10 mouse cellular contexts compared by ENCODE assay signal in the genomic region with DNA sequence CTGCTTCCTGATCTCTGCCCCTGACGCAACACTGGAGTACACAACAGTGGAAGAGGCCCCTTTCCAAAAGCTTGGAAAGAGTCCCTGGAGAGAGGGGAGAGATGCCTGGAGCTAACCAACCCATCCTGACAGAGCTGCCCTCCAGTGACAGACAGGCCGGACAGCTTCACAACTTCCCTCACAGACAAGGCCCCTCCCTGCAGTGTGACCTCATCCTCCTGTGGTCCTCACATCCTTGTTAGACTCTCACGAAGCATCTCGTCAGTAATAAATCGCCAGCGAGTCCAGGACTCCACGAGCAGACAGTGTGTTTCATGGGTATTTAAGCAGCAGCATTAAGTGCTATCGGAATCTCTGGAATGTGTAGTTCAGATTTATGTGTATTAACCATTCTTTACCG.
DNase-seq lines count a peak whose midpoint lies in the region; ATAC-seq and TF ChIP-seq lines count a peak whose summit lies in the region.
"Had no signal": no experiment of that assay in that cellular context is flagged by ENCODE, and none has a peak within 500 bp of the region (broad histone marks: within the 10 kb centered on the region; RNA-seq: fewer than 3 reads in every experiment).

No protein-coding gene starts in this region.

- TF ChIP-seq CTCF in kidney, postnatal 0 days (IDR thresholded peaks at IDR 0.05; ENCODE audit: low read depth), result no peak

- no peak overlapping the region for H3K9ac ChIP-seq in kidney, postnatal 0 days (ENCODE audit: low read depth, low read length)
- no peak overlapping the region for H3K9ac ChIP-seq in embryonic facial prominence, embryonic 14.5 days (ENCODE audit: low read depth, low read length)
- H3K9ac ChIP-seq in intestine, embryonic 16.5 days (ENCODE audit: low read depth, low read length), result peak overlapping the region; percentile 24; the same call in 1 of the 2 replicates
- H3K9ac ChIP-seq in neural tube, embryonic 14.5 days (replicated peaks; ENCODE audit: low read depth, low read length), result no peak overlapping the region

- H3K27ac ChIP-seq in kidney, postnatal 0 days, result no peak overlapping the region
- no peak overlapping the region; the same call in 1 of the 2 replicates for H3K27ac ChIP-seq in embryonic facial prominence, embryonic 14.5 days (replicated peaks; ENCODE audit: low read depth, low read length)
- H3K27ac ChIP-seq in intestine, embryonic 16.5 days (ENCODE audit: low read length), result peak overlapping the region; percentile 51
- 0 out of 2 replicates have a peak overlapping the region, but pooled peaks have one; percentile 17 for H3K27ac ChIP-seq in neural tube, embryonic 14.5 days (ENCODE audit: low read depth, low read length)

- no peaks in the 10 kb centered on the region for H3K27me3 ChIP-seq in kidney, postnatal 0 days (ENCODE audit: insufficient read depth, low read length)
- no peaks in the 10 kb centered on the region for H3K27me3 ChIP-seq in embryonic facial prominence, embryonic 14.5 days (replicated peaks; ENCODE audit: control insufficient read depth, insufficient read depth, low read length)
- no peaks in the 10 kb centered on the region for H3K27me3 ChIP-seq in intestine, embryonic 16.5 days (replicated peaks; ENCODE audit: control insufficient read depth, insufficient read depth, low read length)
- H3K27me3 ChIP-seq in neural tube, embryonic 14.5 days (ENCODE audit: control insufficient read depth, insufficient read depth, low read length), result no peaks in the 10 kb centered on the region; the same call in 1 of the 2 replicates

- no peaks in the 10 kb centered on the region for H3K9me3 ChIP-seq in kidney, postnatal 0 days (replicated peaks; ENCODE audit: low read length)
- no peaks in the 10 kb centered on the region for H3K9me3 ChIP-seq in embryonic facial prominence, embryonic 14.5 days (ENCODE audit: control insufficient read depth, low read length)
- no peaks in the 10 kb centered on the region for H3K9me3 ChIP-seq in intestine, embryonic 16.5 days (ENCODE audit: control insufficient read depth, low read length)
- no peaks in the 10 kb centered on the region for H3K9me3 ChIP-seq in neural tube, embryonic 14.5 days (ENCODE audit: control insufficient read depth, low read length)

- H3K36me3 ChIP-seq in kidney, postnatal 0 days (ENCODE audit: insufficient read depth, low read length), result no peaks in the 10 kb centered on the region
- H3K36me3 ChIP-seq in embryonic facial prominence, embryonic 14.5 days (ENCODE audit: control insufficient read depth, insufficient read depth, low read length), result no peaks in the 10 kb centered on the region
- no peaks in the 10 kb centered on the region for H3K36me3 ChIP-seq in intestine, embryonic 16.5 days (ENCODE audit: control insufficient read depth, insufficient read depth, low read length)
- H3K36me3 ChIP-seq in neural tube, embryonic 14.5 days (ENCODE audit: control insufficient read depth, insufficient read depth, low read length), result no peaks in the 10 kb centered on the region

- no peak overlapping the region for H3K4me3 ChIP-seq in kidney, postnatal 0 days (replicated peaks; ENCODE audit: low read depth, low read length)
- no peak overlapping the region for H3K4me3 ChIP-seq in embryonic facial prominence, embryonic 14.5 days (ENCODE audit: low read depth, low read length)
- H3K4me3 ChIP-seq in intestine, embryonic 16.5 days (ENCODE audit: low read length), result no peak overlapping the region
- no peak overlapping the region for H3K4me3 ChIP-seq in neural tube, embryonic 14.5 days (ENCODE audit: low read depth, low read length)

- H3K4me1 ChIP-seq in kidney, postnatal 0 days (replicated peaks; ENCODE audit: insufficient read depth, low read length), result 0 out of 2 replicates have a peak, but pooled peaks cover 5% of the 10 kb centered on the region
- H3K4me1 ChIP-seq in embryonic facial prominence, embryonic 14.5 days (ENCODE audit: control insufficient read depth, insufficient read depth, low read length), result peaks cover 24% of the 10 kb centered on the region
- no peaks in the 10 kb centered on the region; the same call in 1 of the 2 replicates for H3K4me1 ChIP-seq in intestine, embryonic 16.5 days (ENCODE audit: control insufficient read depth, insufficient read depth, low read length)
- H3K4me1 ChIP-seq in neural tube, embryonic 14.5 days (ENCODE audit: control insufficient read depth, insufficient read depth, low read length), result peaks cover 55% of the 10 kb centered on the region

- H3K4me2 ChIP-seq in kidney, postnatal 0 days (ENCODE audit: low read length), result 0 out of 2 replicates have a peak overlapping the region, but pooled peaks have one; percentile 2
- peak overlapping the region; percentile 23; the same call in 1 of the 2 replicates for H3K4me2 ChIP-seq in embryonic facial prominence, embryonic 14.5 days (ENCODE audit: low read depth, low read length)
- H3K4me2 ChIP-seq in intestine, embryonic 16.5 days (ENCODE audit: low read depth, low read length), result peak overlapping the region; percentile 19; the same call in 1 of the 2 replicates
- peak overlapping the region; percentile 7; the same call in 1 of the 2 replicates for H3K4me2 ChIP-seq in neural tube, embryonic 14.5 days (ENCODE audit: low read depth, low read length)

- 10% methylated on average over 9 of the region's 9 CpGs for WGBS in kidney, postnatal 0 days
- WGBS in embryonic facial prominence, embryonic 14.5 days, result 12% methylated on average over 9 of the region's 9 CpGs
- 16% methylated on average over 9 of the region's 9 CpGs for WGBS in intestine, embryonic 16.5 days
- 3% methylated on average over 9 of the region's 9 CpGs for WGBS in neural tube, embryonic 14.5 days

- DNase-seq in kidney, postnatal 0 days (ENCODE audit: low spot score), result peak; percentile 70
- DNase-seq in kidney, adult 11 months, result no peak
- DNase-seq in embryonic facial prominence, embryonic 14.5 days (ENCODE audit: low spot score), result peak; percentile 77
- no peak for DNase-seq in layer of hippocampus, adult 18-20 months (ENCODE audit: low spot score in 2 of 2)
- DNase-seq in adipocyte (ENCODE audit: low spot score), result no peak
- DNase-seq: cerebellum, postnatal 36 days; thymus, postnatal 25 days had no signal

- ATAC-seq in kidney, postnatal 0 days (replicated peaks; ENCODE audit: low FRiP score, low read depth), result no peak
- no peak for ATAC-seq in embryonic facial prominence, embryonic 14.5 days (ENCODE audit: low read depth)
- ATAC-seq in intestine, embryonic 16.5 days, result 0 out of 2 replicates have a peak, but pooled peaks have one; percentile 31
- ATAC-seq in neural tube, embryonic 14.5 days (ENCODE audit: low read depth), result peak; percentile 10; the same call in 1 of the 2 replicates
- no peak for ATAC-seq in activated CD4-positive, CD25-positive, alpha-beta regulatory T cell, adult 4 months

Comparison
In these comparisons a context has a peak if more than half of its experiments do, and no peak if none do; other contexts are left out.
1. DNase-seq: peak in kidney, postnatal 0 days (single experiment) and embryonic facial prominence, embryonic 14.5 days (single experiment); none in kidney, adult 11 months (single experiment), layer of hippocampus, adult 18-20 months (0 of 2) and adipocyte (single experiment).
2. ATAC-seq: peak in intestine, embryonic 16.5 days (single experiment) and neural tube, embryonic 14.5 days (single experiment); none in kidney, postnatal 0 days (single experiment), embryonic facial prominence, embryonic 14.5 days (single experiment) and activated CD4-positive, CD25-positive, alpha-beta regulatory T cell, adult 4 months (single experiment).
3. H3K27ac ChIP-seq: peak in intestine, embryonic 16.5 days (single experiment) and neural tube, embryonic 14.5 days (single experiment); none in kidney, postnatal 0 days (single experiment) and embryonic facial prominence, embryonic 14.5 days (single experiment).
4. Peak in every context shown above with its lines, with median percentiles within 50 percentile points of each other: H3K4me2 ChIP-seq.